Mouse (Mus musculus) heart, adult 2 months (tissue): ENCODE measurements around the gene Lca5l.

Experiments
- CTCF ChIP-seq: fragments of 200-600 bp; IDR thresholded peaks from 2 replicates; pipeline ENCODE4 v1.8.1; 2022; ENCODE audit warnings: antibody characterized with exemption, mild to moderate bottlenecking, moderate library complexity
- POLR2A ChIP-seq: fragments of 200-500 bp; IDR thresholded peaks from 2 replicates; pipeline ENCODE4 v1.6.1; 2011; ENCODE audit warnings: mild to moderate bottlenecking, low read depth, low read length, control low read depth; ENCODE audit not compliant: insufficient read depth

GRCm38 (mm10) chr16:96221959-96222358, 29.9 kb upstream of the Lca5l start:
- TF ChIP-seq CTCF, result no peak
- TF ChIP-seq POLR2A, result no peak
